Mouse (Mus musculus) intestine, postnatal 0 days (tissue): ENCODE results near the gene Tor1aip2. TPM values are rescaled to one million over a fixed set of nuclear protein-coding genes. Genes with fewer than 3 reads are reported as not detected.
"Not testable (repeated sequence)": the region's sequence is repeated elsewhere in the genome, so short reads cannot be mapped to it uniquely, and the experiment has no call there.

Experiments
- ATAC-seq: fragments of 200-750 bp; cut with Nextera tagmentation; 2 replicates; pipeline ENCODE4 v1.8.0; 2017; ENCODE audit warnings: mild to moderate bottlenecking, moderate TSS enrichment, moderate library complexity
- H3K27ac ChIP-seq: fragments of 300-500 bp; sonication (generic); 2 replicates; pipeline ENCODE4 v1.5.1; 2014; ENCODE audit warnings: mild to moderate bottlenecking, low read depth, low read length, moderate library complexity
- H3K27me3 ChIP-seq: fragments of 300-500 bp; sonication (generic); replicated peaks from 2 replicates; pipeline ENCODE4 v1.6.1; 2014; ENCODE audit warnings: low read length, mixed read lengths; ENCODE audit not compliant: control insufficient read depth, insufficient read depth
- H3K36me3 ChIP-seq: fragments of 300-500 bp; sonication (generic); 2 replicates; pipeline ENCODE4 v1.6.1; 2014; ENCODE audit warnings: mild to moderate bottlenecking, moderate library complexity; ENCODE audit not compliant: control insufficient read depth, insufficient read depth
- H3K4me1 ChIP-seq: fragments of 300-500 bp; sonication (generic); replicated peaks from 2 replicates; pipeline ENCODE4 v1.6.1; 2014; ENCODE audit warnings: antibody characterized with exemption, low read length, mixed read lengths; ENCODE audit not compliant: control insufficient read depth, insufficient read depth
- H3K4me2 ChIP-seq: fragments of 300-500 bp; sonication (generic); replicated peaks from 2 replicates; pipeline ENCODE4 v1.6.1; 2014; ENCODE audit warnings: low read depth, mild to moderate bottlenecking, moderate library complexity
- H3K4me3 ChIP-seq: fragments of 300-500 bp; sonication (generic); 2 replicates; pipeline ENCODE4 v1.5.1; 2014; ENCODE audit warnings: low read depth, low read length
- H3K9ac ChIP-seq: fragments of 300-500 bp; sonication (generic); 2 replicates; pipeline ENCODE4 v1.6.1; 2014; ENCODE audit warnings: mild to moderate bottlenecking, low read depth, low read length
- H3K9me3 ChIP-seq: fragments of 300-500 bp; sonication (generic); 2 replicates; pipeline ENCODE4 v1.6.1; 2016; ENCODE audit warnings: mixed run types; ENCODE audit not compliant: control insufficient read depth
- CTCF ChIP-seq: sonication (generic); IDR thresholded peaks from 2 replicates; pipeline ENCODE4 v1.5.1; 2016; ENCODE audit warnings: low read depth, mild to moderate bottlenecking, control low read depth, antibody characterized with exemption, moderate library complexity
- WGBS: fragments of 180-500 bp; shearing (Covaris S2); extraction: QIAGEN DNeasy Blood & Tissue Kit; methylation state at CpG from one replicate; pipeline ENCODE4 v1.1.7; 2014; 5-methylcytosine and 5-hydroxymethylcytosine counted together
- polyA plus RNA-seq: library from polyadenylated mRNA; unstranded; fragments of >200 nt; fragmentation: Nextera tagmentation; extraction: Ambion mirVana; gene quantifications from 2 replicates; pipeline ENCODE4 v1.2.1, GENCODE M21; 2015

Gene Tor1aip2
- polyA plus RNA-seq, 1 experiment from 2014 or later, result 129 TPM

DNA sequence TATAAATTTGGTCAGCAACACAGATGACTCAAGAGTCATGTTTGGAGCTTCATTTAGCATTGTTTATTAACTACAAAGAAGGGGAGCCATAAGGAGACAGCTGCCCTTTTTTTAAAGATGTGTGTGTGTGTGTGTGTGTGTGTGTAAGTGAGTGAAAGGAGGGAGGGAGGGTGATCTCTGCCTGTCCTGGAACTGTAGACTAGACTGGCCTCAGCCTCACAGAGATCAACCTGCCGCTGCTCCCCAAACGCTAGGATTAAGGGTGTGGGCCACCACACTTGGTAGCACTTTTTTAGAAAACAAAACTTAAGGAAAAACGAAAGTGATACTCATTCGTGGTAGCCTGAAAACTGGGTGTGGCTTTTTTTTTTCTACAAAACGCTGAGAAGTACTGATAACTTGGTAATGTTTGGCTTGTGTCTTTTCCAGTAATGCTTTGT, 2.0 kb downstream of the Tor1aip2 start:
- no peaks in the 10 kb centered on the region for H3K9me3 ChIP-seq
- peak overlapping the region; percentile 62 for H3K4me2 ChIP-seq
- no peak for TF ChIP-seq CTCF
- no peak overlapping the region for H3K9ac ChIP-seq
- H3K36me3 ChIP-seq, result peaks cover 8% of the 10 kb centered on the region
- peak overlapping the region; percentile 78 for H3K27ac ChIP-seq
- H3K27me3 ChIP-seq, result no peaks in the 10 kb centered on the region
- no peak for ATAC-seq
- peak overlapping the region; percentile 88 for H3K4me3 ChIP-seq
- 8% methylated on average over 5 of the region's 5 CpGs for WGBS
- H3K4me1 ChIP-seq, result no peaks in the 10 kb centered on the region

DNA sequence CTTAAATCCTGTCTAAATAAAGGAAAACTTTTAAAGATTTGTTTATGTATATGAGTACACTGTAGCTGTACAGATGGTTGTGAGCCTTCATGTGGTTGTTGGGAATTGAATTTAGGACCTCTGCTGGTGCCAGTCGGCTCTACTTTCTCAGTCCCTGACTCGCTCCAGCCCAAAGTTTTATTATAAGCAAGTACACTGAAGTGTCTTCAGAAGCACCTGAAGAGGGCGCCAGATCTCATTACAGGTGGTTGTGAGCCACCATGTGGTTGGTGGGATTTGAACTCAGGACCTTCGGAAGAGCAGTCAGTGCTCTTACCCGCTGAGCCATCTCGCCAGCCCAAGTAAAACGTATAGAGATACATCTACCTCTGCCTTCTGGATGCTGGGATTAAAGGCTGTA, 4.8 kb downstream of the Tor1aip2 start:
- WGBS, result 72% methylated on average over 7 of the region's 7 CpGs
- not testable (repeated sequence) for H3K36me3 ChIP-seq, H3K9me3 ChIP-seq, H3K4me2 ChIP-seq, H3K27me3 ChIP-seq, H3K27ac ChIP-seq, H3K4me1 ChIP-seq, H3K9ac ChIP-seq, ATAC-seq, H3K4me3 ChIP-seq
- TF ChIP-seq CTCF, result peak; percentile 54

DNA sequence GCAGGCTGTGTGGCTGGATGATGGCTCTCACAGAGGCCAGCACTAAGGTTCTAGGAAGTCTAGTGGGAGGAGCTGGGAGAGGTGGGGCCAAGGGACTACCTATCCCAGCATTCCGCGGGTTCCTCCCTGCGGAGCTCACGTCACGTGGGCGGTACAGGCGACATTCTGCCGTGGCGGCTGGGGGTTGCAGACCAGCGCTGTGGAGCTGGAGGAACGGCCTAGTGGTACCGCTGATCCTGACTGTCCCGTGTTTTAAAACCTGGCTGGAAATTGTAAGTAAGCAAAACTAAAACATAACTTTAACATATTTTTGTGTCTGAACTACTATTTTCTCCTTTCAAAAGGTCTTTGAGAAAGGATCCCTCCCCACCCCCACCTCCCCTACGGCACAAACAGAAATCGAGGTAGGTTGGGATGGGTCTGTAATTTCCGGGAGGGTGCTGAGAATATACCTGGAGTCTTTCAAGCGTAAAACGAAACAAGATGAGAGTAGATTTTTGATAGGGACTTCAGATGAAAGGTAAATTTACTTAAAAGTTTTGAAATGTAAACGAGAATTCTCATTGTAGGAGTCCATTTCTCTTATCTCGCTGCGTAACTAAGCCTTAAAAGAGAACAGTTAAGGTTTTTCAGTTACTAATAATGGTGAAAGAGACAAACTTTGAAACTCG, 5.7 kb downstream of the Tor1aip2 start:
- Histone ChIP-seq H3K9ac (peak overlapping the region; percentile 48), H3K27me3 (no peaks in the 10 kb centered on the region), H3K9me3 (no peaks in the 10 kb centered on the region), H3K4me2 (peak overlapping the region; percentile 64), H3K27ac (peak overlapping the region; percentile 94), H3K4me1 (0 out of 2 replicates have a peak, but pooled peaks cover 3% of the 10 kb centered on the region), H3K4me3 (peak overlapping the region; percentile 61), H3K36me3 (peaks cover 14% of the 10 kb centered on the region)
- no peak for TF ChIP-seq CTCF
- 2% methylated on average over 22 of the region's 22 CpGs for WGBS
- peak; percentile 60 for ATAC-seq

DNA sequence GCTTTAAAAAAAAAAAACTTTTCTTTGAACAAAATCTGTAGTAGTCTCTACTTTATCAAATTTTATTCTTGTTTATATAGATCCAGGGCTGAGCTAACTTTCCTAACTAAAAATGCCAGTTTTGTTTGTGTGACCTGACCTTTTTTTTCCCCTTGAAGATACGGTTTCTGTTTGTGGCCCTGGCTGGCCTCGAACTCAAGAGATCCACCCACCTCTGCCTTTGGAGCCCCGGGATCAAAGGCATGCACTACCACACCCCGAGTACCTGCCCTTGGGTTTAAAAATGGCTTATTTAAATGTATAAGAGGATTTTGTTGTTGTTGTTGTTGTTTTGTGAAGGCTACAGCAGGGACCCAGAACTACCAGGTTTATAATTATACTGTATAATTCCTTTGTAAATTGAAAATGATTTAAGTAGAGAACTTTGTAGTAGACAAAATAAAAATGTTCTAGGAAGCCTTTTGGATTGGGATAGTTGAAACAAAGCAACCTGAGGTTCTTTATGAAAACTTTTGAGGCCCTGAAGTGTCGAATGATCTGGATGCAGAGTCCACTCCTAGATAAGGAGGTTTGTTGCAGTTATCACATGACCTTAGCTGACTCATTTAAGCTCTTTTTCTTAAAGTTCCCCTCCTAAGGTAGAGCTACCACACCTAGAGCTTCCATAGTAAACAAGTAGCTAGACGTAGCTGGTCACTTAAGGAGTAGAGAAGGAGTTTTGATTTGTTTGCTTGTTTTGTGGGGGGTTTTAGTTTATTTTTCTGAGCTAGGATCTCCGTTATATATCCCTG, 6.4 kb downstream of the Tor1aip2 start:
- Histone ChIP-seq H3K4me1 (0 out of 2 replicates have a peak, but pooled peaks cover 3% of the 10 kb centered on the region), H3K4me2 (peak overlapping the region; percentile 64), H3K27me3 (no peaks in the 10 kb centered on the region), H3K9me3 (no peaks in the 10 kb centered on the region), H3K4me3 (peak overlapping the region; percentile 61), H3K9ac (peak overlapping the region; percentile 61), H3K36me3 (peaks cover 19% of the 10 kb centered on the region), H3K27ac (peak overlapping the region; percentile 94)
- peak; percentile 48 for ATAC-seq
- TF ChIP-seq CTCF, result no peak
- WGBS, result 17% methylated on average over 7 of the region's 7 CpGs

DNA sequence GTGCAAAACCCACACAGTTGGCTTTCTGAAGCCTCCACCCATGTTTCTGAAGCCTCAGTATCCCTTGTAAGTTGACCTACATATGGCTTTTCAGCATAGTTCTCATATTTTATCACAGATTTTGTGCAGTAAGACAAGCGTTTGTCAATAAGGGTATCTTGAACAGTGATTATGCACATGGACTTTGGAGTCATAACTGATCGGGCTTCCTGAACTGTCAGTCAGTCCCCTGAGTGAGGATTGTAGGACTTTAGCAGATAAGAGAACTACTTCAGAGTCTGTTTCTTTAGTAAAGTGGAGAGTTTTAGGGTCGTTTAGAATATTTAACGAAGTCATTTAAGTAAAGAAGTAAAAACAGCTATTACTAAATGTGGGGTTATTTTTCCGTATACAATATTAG, 7.3 kb downstream of the Tor1aip2 start:
- Histone ChIP-seq H3K4me1 (0 out of 2 replicates have a peak, but pooled peaks cover 3% of the 10 kb centered on the region), H3K4me3 (peak overlapping the region; percentile 61), H3K27ac (peak overlapping the region; percentile 94), H3K4me2 (peak overlapping the region; percentile 64), H3K9me3 (no peaks in the 10 kb centered on the region), H3K9ac (no peak overlapping the region; the same call in 1 of the 2 replicates), H3K36me3 (peaks cover 25% of the 10 kb centered on the region), H3K27me3 (no peaks in the 10 kb centered on the region)
- WGBS, result 40% methylated on average over 5 of the region's 5 CpGs
- peak; percentile 58 for ATAC-seq
- no peak for TF ChIP-seq CTCF

DNA sequence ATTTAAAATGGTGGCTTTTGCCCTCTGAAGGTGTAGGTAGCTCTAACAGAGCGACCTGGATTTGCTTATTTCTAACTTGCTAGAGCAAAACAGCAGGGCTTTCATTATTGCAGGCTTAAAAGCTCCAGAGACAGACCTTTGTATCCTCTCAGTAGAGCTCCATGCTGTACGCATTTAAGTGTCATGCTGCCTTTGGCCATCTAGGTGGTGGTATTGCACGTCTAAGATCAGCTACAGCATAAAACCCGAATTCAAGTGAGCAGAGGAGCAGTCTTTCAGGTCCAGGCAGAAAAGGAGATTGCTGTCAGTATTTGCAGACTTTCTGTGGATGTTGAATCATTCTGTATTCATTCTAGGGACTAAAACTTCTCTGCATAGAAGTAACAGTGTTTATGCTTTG, 7.8 kb downstream of the Tor1aip2 start:
- ATAC-seq, result peak; percentile 39; the same call in 1 of the 2 replicates
- WGBS, result 12% methylated on average over 4 of the region's 4 CpGs
- H3K27ac ChIP-seq, result peak overlapping the region; percentile 94
- no peak overlapping the region for H3K9ac ChIP-seq
- H3K27me3 ChIP-seq, result no peaks in the 10 kb centered on the region
- TF ChIP-seq CTCF, result peak; percentile 84
- no peaks in the 10 kb centered on the region for H3K9me3 ChIP-seq
- 0 out of 2 replicates have a peak, but pooled peaks cover 5% of the 10 kb centered on the region for H3K4me1 ChIP-seq
- peaks cover 30% of the 10 kb centered on the region for H3K36me3 ChIP-seq
- H3K4me3 ChIP-seq, result 0 out of 2 replicates have a peak overlapping the region, but pooled peaks have one; percentile 14
- H3K4me2 ChIP-seq, result peak overlapping the region; percentile 64
